Mouse (Mus musculus) ovary, postnatal 36 days (tissue): ENCODE measurements at regions not wholly inside any gene's neighbourhood (a gene's known extent, or its start where the extent isn't known, plus 50 kb on each side); places are given as distances from the start of the nearest gene placed in this dataset.

Experiments
- DNase-seq: peaks from one replicate; pipeline ENCODE4 v3.0.0; 2022; ENCODE audit warnings: low spot score, mixed read lengths

DNA sequence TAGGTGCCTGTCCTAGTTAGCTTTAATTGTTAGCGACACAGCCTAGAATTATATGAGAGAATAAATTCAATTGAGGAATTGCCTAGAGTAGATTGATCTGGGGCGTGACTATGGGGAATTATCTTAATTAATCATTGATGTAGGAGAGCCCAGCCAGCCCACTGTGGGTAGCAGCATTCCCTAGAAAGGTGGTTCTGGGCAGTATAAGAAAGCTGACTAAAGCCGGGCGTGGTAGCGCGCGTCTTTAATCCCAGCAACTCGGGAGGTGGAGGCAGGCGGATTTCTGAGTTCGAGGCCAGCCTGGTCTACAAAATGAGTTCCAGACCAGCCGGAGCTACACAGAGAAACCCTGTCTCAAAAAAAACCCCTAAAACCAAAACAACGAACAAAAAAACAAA, 156.8 kb upstream of the Zfp618 start:
- no peak for DNase-seq

DNA sequence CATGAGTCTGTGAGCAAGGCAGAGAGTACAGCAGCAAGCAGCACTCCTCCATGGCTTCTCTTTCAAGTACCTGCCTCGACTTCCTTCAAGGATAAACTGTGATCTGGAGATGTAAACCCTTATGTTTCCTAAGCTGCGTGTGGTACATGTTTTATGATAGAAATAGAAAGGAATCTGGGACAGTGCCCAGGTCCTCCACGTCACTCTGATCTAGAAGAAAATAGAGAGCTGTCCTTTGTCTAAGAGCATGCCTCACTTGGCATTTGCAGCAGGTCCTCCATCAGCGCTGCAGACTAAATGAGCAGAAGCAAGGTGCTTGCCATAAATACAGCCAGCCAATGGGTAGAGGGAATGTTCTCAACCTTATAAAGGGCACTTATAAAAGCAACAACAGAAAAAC, 156.3 kb upstream of the Zfp618 start:
- no peak for DNase-seq

DNA sequence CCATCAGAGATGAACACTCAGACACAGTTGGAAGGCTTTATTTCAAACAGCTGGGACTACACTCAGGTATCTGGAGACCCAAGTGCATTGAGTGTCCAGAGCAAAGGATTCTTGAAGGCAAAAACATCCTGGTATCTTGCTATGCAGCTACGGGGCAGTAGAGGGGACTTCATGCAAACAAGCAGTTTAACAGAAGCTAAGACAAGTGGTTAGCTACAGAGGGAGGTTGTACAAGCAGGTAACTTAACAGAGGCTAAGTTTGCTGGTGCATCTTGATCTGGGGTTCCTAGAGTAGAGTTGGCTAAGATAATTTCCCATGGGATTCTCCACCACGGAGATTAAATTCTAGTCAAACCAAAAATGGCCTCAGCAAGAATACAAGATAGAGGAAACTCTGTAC, 145.5 kb upstream of the Zfp618 start:
- no peak for DNase-seq

DNA sequence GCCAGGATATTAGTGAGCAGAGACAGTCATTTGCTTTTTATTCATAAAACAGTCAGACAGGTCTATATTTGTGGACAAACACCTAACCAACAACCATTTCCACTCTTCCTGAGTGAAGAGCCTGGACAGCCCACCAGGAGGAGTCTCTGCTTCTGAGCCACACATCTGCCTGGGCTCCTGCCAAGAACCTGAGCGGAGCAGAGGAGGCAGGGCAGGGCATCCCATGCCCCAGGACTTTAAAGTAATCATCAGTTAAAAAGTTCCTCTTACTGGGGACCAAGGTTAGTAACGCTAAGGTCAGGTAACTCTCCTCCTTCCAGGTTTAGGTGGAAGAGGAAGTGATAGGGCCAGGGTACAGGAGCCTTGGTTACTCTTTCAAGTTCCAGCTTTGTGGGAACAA, 144.1 kb upstream of the Zfp618 start:
- DNase-seq, result peak; percentile 9

DNA sequence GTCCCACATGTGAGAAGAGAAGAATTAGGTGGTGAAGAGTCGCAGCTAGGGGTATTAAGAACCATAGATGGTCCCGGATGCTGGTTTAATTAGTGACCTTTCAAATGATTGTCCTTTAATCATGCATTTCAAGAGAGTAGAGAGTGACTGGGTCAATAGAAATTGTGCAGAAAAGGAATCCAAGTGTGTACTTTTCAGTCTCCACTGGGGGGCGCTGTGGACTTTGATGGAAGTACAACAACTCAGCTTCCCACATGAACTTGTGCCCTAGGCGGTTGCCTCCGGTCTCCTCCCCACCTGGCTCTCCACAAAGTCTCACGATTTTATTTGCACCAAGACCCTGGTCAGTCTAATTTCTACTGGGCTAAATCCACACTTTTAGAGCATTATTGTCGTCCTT, 142.8 kb upstream of the Zfp618 start:
- peak; percentile 54 for DNase-seq

DNA sequence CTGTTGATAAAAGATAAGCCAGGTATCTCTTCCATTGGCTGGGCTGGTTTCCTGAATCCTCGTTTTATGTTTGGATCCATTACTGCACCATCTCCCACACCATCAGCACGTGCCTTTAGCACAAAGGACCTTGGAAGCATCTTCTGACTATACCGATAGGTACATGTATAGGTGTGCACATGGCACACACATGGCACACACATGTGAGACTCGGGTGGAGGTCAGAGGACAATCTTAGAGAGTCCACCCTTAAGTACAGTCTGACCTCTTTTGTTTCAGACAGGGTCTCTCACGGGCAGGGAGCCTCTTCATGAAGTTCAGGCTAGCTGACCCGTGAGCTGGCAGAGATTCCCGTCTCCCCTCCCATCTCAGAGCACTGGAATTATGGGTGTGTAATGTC, 142.3 kb upstream of the Zfp618 start:
- no peak for DNase-seq

DNA sequence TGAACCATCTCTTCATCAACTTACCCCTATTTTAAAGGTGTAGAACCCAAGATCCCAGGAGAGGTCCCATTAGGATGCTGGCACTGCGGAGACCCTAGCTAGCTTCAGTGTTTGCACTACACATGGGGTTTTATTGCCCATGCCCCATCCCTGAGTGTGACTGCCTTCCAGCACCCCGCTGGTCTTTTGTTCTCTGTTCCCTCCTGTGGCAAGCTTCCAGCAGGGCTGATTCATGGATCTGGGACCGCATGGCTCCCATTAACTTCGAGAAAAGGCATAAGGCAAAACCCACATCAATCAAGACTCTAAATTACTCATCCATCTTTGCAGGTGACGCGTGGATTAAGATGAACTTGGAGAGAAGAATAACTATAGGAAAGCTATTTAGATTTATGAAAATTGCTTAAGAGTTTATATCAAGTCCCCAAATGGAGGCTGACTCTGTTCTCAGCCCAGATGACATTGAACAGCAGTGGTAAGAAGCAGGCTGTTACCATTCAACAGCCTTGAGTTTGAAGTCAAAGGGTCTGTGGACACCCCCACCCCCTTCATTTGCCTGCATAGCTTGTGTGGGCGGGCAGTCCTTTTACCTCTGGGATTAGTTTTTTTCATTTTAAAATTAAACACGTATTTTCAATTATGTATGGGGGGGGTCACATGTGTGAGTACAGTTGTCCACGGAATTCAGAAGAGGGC, 141.7 kb upstream of the Zfp618 start:
- no peak for DNase-seq

DNA sequence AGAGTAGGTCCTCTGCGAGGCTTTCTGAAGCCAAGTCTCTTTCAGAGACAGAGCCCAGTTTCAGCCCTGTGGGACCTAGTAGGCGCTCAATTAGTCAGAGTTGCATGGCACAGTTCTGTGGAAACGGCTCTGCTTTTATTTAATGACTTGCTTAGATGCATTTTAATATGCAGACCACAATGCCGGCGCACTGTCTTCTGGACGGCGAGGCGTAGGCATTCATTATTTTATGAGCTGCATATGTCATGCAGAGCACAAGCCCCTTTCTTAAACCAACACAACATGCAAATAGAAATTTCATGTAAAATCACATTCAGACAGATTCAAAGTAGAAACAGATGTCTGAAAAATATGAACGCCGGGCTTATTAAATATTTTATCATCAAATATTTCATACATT, 140.8 kb upstream of the Zfp618 start:
- no peak for DNase-seq

DNA sequence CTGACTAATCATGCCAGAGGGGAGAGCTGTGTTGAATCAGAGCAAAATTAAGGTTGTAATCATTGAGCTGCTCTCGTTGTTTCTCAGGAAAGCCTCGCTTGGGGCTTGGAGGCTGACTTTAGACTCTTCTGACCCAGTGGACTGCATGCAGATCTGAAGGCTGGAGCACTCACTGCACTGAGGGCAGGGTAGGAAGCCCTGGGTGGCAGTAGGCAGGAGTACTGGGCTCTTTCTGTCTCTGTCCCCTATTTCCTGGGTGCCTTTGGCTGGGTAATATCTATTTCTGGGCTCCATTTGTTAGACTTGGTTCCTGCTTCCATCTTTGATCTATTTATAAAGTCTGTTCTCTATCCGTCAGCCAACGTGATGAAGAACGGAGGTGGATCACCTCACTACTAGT, 140.1 kb upstream of the Zfp618 start:
- DNase-seq, result no peak

DNA sequence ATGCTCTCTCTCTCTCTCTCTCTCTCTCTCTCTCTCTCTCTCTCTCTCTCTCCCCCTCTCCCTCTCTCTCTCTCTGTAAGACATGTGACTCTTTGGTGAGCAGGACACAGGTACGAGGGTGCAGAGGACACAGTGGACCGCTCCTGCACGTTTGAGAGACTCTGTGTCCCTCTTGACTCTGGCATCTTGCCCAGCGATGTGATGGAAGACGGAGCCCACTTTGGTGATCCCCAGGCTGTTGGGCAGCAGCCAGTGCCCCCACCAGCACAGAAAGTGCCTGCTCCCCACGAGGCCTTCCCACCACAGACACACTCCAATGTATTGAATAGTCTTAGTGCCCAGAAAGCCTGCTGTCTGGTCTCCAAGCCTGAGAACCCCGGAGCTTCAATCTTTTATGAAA, 136.4 kb upstream of the Zfp618 start:
- DNase-seq, result no peak

DNA sequence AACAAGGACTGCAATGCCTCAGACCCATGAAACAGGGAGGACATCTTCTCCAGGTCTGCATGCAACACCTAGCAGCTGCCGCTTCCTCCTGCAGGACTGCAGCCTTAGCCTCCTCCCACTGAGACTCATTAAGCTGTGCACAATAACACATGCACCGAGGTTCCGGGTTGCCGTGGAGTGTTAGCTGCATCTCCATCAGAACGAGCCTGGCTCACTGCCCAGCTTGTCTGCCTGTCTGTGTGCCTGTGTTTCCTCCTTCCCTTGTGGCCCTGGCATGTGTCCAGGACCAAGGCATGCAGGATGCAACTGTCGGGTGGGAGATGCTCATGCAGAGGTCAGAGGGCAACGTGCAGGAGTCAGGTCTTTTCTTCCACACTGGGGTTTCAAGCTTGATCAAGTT, 131.4 kb upstream of the Zfp618 start:
- DNase-seq, result peak; percentile 20

DNA sequence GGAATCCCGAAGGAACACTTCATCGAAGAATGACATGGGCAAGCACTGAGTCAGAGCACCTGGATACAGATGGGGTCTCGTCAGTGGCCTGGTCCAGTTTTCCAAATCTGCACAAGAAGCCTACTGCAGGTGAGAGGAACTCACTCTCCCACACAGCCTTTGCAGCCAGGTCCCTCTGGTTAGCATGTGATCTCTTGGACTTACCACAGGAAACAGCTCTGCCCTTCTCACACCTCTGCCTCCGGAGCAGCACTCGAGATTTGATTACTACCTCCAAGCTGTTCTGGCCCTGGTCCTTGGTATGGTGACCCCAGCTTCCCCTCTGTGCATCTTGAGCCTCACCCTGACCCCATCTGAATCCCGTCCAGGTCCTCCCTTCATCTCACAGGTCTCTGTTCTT, 128.5 kb upstream of the Zfp618 start:
- no peak for DNase-seq

DNA sequence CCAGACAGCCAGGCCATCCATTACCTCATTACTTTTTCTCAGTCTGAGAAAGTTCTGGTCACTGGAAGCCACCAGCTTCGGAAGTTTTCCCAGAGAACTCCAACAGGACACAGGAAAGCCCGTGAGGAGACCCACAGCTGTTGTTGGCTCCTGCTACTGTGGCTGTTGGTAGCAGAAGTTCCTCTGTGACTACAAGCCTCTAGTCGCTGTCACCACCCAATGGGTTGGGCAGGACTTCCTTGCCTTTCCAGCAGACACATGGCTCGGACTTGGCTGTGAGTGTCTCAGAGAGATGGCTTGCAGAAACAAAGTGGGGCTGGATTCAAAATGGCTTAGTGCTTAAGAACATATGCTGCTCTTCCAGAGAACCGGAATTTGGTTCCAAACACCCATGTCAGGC, 114.8 kb upstream of the Zfp618 start:
- DNase-seq, result no peak

DNA sequence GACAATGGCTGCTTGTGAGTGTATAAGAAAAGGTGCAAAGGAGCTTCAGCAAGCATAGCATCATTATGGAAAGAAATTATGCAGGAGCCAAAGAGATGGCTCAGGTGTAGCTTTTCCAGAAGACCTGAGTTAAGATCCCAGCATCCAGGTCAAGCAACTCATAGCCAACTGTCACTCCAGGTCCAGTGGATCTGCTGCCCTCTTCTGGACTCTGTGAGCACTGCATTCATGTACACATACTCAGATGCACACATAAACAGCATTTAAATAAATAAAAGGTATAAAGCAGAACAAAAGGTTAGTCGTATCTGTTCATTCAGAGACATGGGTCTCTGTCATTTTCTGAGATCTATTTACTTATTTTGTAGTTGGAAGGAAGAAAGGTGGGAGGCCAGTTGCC, 112.0 kb upstream of the Zfp618 start:
- no peak for DNase-seq

DNA sequence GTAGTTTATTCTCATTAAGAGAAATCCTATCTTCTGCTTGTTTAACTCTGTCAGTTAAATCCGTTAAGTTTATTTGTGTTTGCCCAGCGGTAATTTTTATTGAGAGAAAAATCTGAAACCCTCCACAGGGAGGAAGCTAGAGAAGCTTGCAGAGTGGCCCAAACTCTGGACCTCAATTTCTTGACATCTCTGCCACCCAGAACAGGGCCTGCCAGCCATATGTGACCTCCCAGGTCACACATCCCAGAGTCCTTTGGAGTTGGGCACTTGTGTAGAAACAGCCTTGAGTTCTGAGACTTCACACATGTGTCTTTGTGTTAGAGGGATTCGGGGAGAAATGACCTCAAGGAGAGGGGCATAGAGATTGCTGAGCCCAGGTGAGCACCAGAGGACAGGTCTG, 109.0 kb upstream of the Zfp618 start:
- no peak for DNase-seq

DNA sequence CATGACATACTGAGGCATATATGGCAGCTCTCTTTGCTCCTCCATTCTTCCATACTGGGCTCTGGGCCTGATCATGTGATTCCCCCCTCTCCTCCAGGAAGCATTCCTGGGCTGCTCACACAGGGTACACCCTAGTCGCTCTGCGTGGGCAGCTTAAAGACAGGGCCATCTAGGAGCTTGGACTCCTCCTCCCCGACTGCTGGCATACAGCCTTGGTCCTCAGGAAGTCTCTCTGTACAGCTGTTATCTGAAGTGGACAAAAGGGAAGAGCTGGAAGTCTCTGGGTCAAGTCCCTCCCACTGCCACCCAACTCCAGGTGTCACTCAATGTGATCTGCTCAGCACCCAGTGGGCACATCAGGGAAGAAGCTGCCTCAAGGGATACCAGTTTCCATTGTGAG, 102.6 kb upstream of the Zfp618 start:
- no peak for DNase-seq

DNA sequence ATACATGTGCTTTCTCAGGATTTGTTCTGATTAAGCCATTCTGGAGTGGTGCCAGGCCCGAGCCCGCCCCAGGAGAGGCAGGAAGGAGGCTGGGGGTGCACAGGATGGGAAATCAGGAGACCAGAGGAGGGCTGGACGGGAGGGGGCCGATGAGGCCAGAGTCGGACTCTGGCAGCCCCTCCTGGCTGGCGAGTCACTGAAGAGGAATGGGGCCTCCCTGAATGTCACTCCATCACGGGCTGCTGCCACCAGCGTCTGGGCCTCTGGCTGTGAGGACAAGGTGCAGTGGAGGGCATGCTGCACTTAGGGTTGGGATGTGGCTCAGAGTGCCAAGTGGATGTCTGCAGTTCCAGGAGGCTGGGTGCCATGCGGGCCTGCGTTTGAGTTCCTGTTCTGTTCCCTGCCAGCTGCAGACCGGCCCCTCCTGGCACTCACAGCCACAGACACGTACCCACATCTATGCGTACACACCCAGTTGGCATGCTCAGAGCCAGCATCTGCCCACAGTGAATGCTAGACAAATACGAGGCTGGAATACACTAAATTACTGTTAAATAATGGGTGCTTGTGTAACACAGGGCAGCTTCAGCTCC, 94.9 kb upstream of the Zfp618 start:
- DNase-seq, result no peak

DNA sequence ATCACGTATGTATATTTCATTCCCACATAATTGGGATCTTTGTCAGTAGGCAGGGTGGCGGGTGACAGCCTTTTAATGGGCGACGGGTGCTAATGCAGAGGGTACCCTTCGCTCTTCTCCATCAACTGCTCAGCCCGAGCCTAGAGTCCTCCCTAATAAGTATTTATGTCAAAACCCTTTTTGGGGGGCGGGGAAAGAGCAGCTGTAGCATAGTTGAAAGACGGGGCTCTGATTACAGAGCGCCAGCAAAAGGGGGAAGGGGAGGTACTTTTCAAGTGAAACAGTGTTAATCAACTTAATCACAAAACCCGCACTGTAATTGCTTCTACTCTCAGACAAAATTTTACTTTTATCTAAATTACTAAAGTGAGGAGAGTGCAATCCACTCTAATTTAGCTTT, 92.8 kb upstream of the Zfp618 start:
- no peak for DNase-seq

DNA sequence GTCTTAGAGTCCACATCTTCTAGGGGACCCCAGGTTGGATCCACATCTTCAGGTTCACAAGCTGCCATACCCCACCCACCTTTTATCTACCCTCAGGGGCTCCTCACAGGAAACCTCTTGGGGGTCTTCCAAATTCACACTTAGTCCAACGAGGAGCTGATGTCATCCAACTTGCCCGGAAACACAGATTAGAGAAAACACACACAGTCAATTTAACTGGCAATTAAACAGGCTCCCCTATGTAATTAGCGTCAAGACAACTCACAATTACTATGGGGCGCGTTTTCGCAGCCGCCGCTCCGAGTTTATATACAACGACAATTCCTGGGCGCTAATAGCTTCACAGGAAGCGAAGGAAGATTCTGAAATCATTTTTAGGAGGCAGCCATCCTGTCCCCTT, 91.4 kb upstream of the Zfp618 start:
- no peak for DNase-seq

DNA sequence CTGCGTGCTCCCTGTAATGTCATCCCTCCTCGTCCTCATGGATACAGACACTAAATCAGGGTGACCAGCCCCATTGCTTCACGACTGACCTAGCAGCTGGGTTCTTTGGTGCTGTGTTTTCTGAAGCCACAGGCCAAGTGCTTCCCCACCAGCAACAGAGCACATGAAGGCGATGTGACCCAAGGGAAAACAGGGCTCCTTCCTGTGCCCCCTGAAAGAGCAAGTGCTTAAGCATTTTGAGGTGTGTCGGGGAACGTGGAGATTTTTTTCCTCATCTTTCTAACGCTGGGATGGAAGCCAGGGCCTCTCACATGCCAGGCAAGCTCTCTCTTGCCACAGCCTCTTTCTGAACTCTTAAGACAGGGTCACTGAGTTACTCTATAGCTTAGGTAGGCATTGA, 87.3 kb upstream of the Zfp618 start:
- DNase-seq, result no peak

DNA sequence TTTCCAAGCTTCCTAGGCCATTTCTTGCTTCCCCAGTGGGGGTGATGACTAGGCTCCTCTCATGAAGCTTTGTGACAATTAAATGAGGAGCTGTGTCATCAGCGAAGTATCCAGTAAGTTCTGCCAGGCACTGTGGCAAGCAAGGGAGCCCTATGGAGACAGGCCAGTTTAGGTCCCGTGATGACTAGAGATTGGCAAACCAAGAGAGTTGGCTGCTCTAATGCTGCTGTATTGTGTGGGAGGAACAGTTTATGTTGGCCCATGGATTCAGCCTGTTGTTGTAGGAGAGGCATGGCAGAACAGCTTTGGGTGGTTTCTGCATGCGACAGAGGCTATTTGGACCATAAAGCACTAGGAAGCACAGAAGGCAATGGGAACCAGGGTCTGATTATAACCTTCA, 86.4 kb upstream of the Zfp618 start:
- DNase-seq, result peak; percentile 18

DNA sequence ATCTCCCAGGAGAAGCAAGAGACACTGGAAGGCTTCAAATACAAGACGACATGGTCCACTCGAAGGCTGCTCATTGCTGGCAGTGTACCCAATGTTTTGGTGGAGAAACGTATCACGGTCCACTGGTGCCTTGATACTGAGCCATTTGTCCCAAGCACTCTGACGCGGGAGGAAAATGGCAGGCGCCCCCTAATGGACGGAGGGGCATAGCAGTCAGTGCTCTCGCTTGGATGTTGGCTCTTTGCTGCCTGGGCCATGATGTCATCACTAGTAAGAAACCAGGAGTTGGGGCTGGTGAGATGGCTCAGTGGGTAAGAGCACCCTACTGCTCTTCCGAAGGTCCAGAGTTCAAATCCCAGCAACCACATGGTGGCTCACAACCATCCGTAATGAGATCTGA, 83.5 kb upstream of the Zfp618 start:
- DNase-seq, result no peak

DNA sequence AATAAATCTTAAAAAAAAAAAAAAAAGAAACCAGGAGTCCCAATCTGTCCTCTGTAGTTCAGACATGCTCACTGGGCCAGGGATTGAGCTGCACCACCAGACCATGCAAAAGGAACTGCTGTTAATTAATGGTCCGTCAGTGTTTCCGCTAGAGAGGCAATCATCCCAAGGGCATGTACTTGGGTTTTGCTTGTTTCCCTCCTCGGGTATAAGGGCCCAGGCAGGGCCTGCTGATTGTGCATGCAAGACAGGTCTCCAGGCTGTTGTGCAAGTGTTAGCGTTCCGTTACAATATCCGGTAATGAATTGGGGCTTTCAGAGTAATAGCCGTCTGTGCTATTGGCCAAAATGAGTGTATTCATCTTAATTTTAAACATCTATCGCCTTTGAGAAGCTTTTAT, 83.1 kb upstream of the Zfp618 start:
- DNase-seq, result no peak

DNA sequence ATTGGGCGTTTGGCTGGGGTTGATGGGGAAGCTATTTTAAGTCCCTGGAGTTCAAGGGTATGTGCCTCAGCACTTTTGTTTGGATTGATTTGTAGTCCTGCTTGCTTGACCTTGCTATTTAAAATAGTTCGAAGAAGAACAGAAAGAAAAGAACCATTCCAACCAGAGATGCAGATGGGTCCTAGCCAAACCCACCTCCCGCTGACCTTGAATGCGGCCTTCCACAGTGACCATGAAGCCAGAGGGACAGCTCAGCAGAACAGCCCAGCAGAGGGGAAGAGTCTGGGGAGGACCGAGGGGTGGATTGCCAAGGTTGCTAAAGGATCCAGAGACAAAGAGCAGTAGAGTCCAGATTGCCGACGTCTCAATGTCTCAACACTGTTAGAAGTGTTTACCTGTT, 76.6 kb upstream of the Zfp618 start:
- peak; percentile 30 for DNase-seq
